Mouse (Mus musculus): ENCODE results near the gene Olfr844. TPM values are rescaled to one million over a fixed set of nuclear protein-coding genes. Genes with fewer than 3 reads are reported as not detected.

The Olfr844 gene
- polyA plus RNA-seq (2014; fragmentation: Nextera tagmentation; extraction: Ambion mirVana): not detected in 2 replicates

GRCm38 (mm10) chr9:19316047-19316446 is at the start of gene Olfr844:
TSS of gene Olfr844 (plus strand) at chr9:19316347.
- peaks cover 10% of the 10 kb centered on the region; the same call in 1 of the 2 replicates for H3K9me3 ChIP-seq (ENCODE audit: control insufficient read depth, low read length)
- ATAC-seq (ENCODE audit: low FRiP score): no peak
- DNase-seq (ENCODE audit: low spot score, missing footprints): no peak
- no peak within 1 kb of the TSS for H3K4me2 ChIP-seq
- no peak within 1 kb of the TSS for H3K27ac ChIP-seq (ENCODE audit: low read depth, low read length)
- no peaks in the 10 kb centered on the region for H3K36me3 ChIP-seq (ENCODE audit: control insufficient read depth, insufficient read depth, low read length)
- H3K9ac ChIP-seq (ENCODE audit: low read length): no peak within 1 kb of the TSS
- H3K27me3 ChIP-seq (ENCODE audit: control insufficient read depth, insufficient read depth, low read length): no peaks in the 10 kb centered on the region
- no peaks in the 10 kb centered on the region for H3K4me1 ChIP-seq (ENCODE audit: control insufficient read depth, insufficient read depth, low read length)
- H3K4me3 ChIP-seq (ENCODE audit: low read depth, low read length): no peak within 1 kb of the TSS

GRCm38 (mm10) chr9:19336157-19336556 is 20.0 kb downstream of the Olfr844 start, which contains the start of gene Olfr845:
TSS of gene Olfr845 (plus strand) at chr9:19336457.
- Histone ChIP-seq H3K27ac (ENCODE audit: low read depth, low read length) (no peak within 1 kb of the TSS), H3K4me1 (ENCODE audit: control insufficient read depth, insufficient read depth, low read length) (no peaks in the 10 kb centered on the region), H3K9me3 (ENCODE audit: control insufficient read depth, low read length) (peaks cover 3% of the 10 kb centered on the region; the same call in 1 of the 2 replicates), H3K36me3 (ENCODE audit: control insufficient read depth, insufficient read depth, low read length) (no peaks in the 10 kb centered on the region), H3K4me3 (ENCODE audit: low read depth, low read length) (no peak within 1 kb of the TSS), H3K4me2 (no peak within 1 kb of the TSS), H3K27me3 (ENCODE audit: control insufficient read depth, insufficient read depth, low read length) (no peaks in the 10 kb centered on the region), H3K9ac (ENCODE audit: low read length) (no peak within 1 kb of the TSS)
- WGBS: 67% methylated on average over 1 of the region's 1 CpGs
- ATAC-seq (ENCODE audit: low FRiP score) (no peak), DNase-seq (ENCODE audit: low spot score, missing footprints) (no peak)

GRCm38 (mm10) chr9:19363905-19364304 is 47.8 kb downstream of the Olfr844 start, which contains the start of gene Olfr846:
TSS of gene Olfr846 (minus strand) at chr9:19364005.
- DNase-seq (ENCODE audit: low spot score, missing footprints): no peak
- no peak within 1 kb of the TSS for H3K4me2 ChIP-seq
- no peak for ATAC-seq (ENCODE audit: low FRiP score)
- H3K27ac ChIP-seq (ENCODE audit: low read depth, low read length): no peak within 1 kb of the TSS
- H3K9ac ChIP-seq (ENCODE audit: low read length): no peak within 1 kb of the TSS
- no peak within 1 kb of the TSS for H3K4me3 ChIP-seq (ENCODE audit: low read depth, low read length)
- 47% methylated on average over 1 of the region's 1 CpGs for WGBS
- no peaks in the 10 kb centered on the region for H3K4me1 ChIP-seq (ENCODE audit: control insufficient read depth, insufficient read depth, low read length)
- H3K36me3 ChIP-seq (ENCODE audit: control insufficient read depth, insufficient read depth, low read length): no peaks in the 10 kb centered on the region
- 0 out of 2 replicates have a peak, but pooled peaks cover 4% of the 10 kb centered on the region for H3K9me3 ChIP-seq (ENCODE audit: control insufficient read depth, low read length)
- no peaks in the 10 kb centered on the region for H3K27me3 ChIP-seq (ENCODE audit: control insufficient read depth, insufficient read depth, low read length)

Other genes starting within 250 kb of the Olfr844 start
- not detected in 2 replicates for gene Olfr836, start 196.0 kb upstream of the Olfr844 start, polyA plus RNA-seq (2014; fragmentation: Nextera tagmentation; extraction: Ambion mirVana)
- not detected in 2 replicates for gene Olfr837, start 180.0 kb upstream of the Olfr844 start, polyA plus RNA-seq (2014; fragmentation: Nextera tagmentation; extraction: Ambion mirVana)
- not detected in 2 replicates for gene Olfr839-ps1, start 139.0 kb upstream of the Olfr844 start, polyA plus RNA-seq (2014; fragmentation: Nextera tagmentation; extraction: Ambion mirVana)
- gene Olfr843, start 64.4 kb upstream of the Olfr844 start, polyA plus RNA-seq (2014; fragmentation: Nextera tagmentation; extraction: Ambion mirVana): not detected in 2 replicates
- gene Olfr845, start 20.1 kb downstream of the Olfr844 start, polyA plus RNA-seq (2014; fragmentation: Nextera tagmentation; extraction: Ambion mirVana): not detected in 2 replicates
- not detected in 2 replicates for gene Olfr846, start 47.7 kb downstream of the Olfr844 start, polyA plus RNA-seq (2014; fragmentation: Nextera tagmentation; extraction: Ambion mirVana)
- not detected in 2 replicates for gene Olfr847, start 62.3 kb downstream of the Olfr844 start, polyA plus RNA-seq (2014; fragmentation: Nextera tagmentation; extraction: Ambion mirVana)
- not detected in 2 replicates for gene Olfr849, start 123.9 kb downstream of the Olfr844 start, polyA plus RNA-seq (2014; fragmentation: Nextera tagmentation; extraction: Ambion mirVana)
- gene Olfr850, start 161.9 kb downstream of the Olfr844 start, polyA plus RNA-seq (2014; fragmentation: Nextera tagmentation; extraction: Ambion mirVana): not detected in 2 replicates
- gene Olfr851, start 176.9 kb downstream of the Olfr844 start, polyA plus RNA-seq (2014; fragmentation: Nextera tagmentation; extraction: Ambion mirVana): not detected in 2 replicates
- not detected in 2 replicates for gene Olfr853, start 224.7 kb downstream of the Olfr844 start, polyA plus RNA-seq (2014; fragmentation: Nextera tagmentation; extraction: Ambion mirVana)

Data from midbrain, embryonic 11.5 days (tissue).